Mouse (Mus musculus) neural tube, embryonic 13.5 days (tissue): ENCODE data around the gene Jak1. TPM values are rescaled to one million over a fixed set of nuclear protein-coding genes. Genes with fewer than 3 reads are reported as not detected.

ENCODE experiments used
- ATAC-seq: fragments of 200-750 bp; cut with Nextera tagmentation; 2 replicates; pipeline ENCODE4 v1.8.0; 2017; ENCODE audit warnings: low read depth, mild to moderate bottlenecking, moderate TSS enrichment, moderate library complexity
- H3K27ac ChIP-seq: fragments of 300-500 bp; sonication (generic); replicated peaks from 2 replicates; pipeline ENCODE4 v1.5.1; 2015; ENCODE audit warnings: moderate library complexity, mild to moderate bottlenecking, inconsistent platforms
- H3K27me3 ChIP-seq: fragments of 300-500 bp; sonication (generic); 2 replicates; pipeline ENCODE4 v1.6.1; 2015; ENCODE audit warnings: mild to moderate bottlenecking, inconsistent platforms
- H3K36me3 ChIP-seq: fragments of 300-500 bp; sonication (generic); 2 replicates; pipeline ENCODE4 v1.6.1; 2015; ENCODE audit warnings: mild to moderate bottlenecking, inconsistent platforms
- H3K4me1 ChIP-seq: fragments of 300-500 bp; sonication (generic); replicated peaks from 2 replicates; pipeline ENCODE4 v1.6.1; 2015; ENCODE audit warnings: inconsistent platforms
- H3K4me2 ChIP-seq: fragments of 300-500 bp; sonication (generic); 2 replicates; pipeline ENCODE4 v1.6.1; 2015; ENCODE audit warnings: inconsistent platforms, mild to moderate bottlenecking, moderate library complexity
- H3K4me3 ChIP-seq: fragments of 300-500 bp; sonication (generic); 2 replicates; pipeline ENCODE4 v1.5.1; 2015; ENCODE audit warnings: mild to moderate bottlenecking, inconsistent platforms
- H3K9ac ChIP-seq: fragments of 300-500 bp; sonication (generic); 2 replicates; pipeline ENCODE4 v1.6.1; 2015; ENCODE audit warnings: moderate library complexity, mild to moderate bottlenecking, inconsistent platforms
- H3K9me3 ChIP-seq: fragments of 300-500 bp; sonication (generic); 2 replicates; pipeline ENCODE4 v1.6.1; 2016; ENCODE audit warnings: inconsistent platforms
- WGBS: fragments of 180-500 bp; shearing (Covaris S2); methylation state at CpG from one replicate; pipeline ENCODE4 v1.1.7; 2015; 5-methylcytosine and 5-hydroxymethylcytosine counted together
- polyA plus RNA-seq: library from polyadenylated mRNA; unstranded; fragments of >200 nt; fragmentation: Nextera tagmentation; extraction: Ambion mirVana; gene quantifications from 2 replicates; pipeline ENCODE4 v1.2.1, GENCODE M21; 2015

Gene Jak1
- polyA plus RNA-seq, 1 experiment from 2014 or later = 68.7 TPM

DNA sequence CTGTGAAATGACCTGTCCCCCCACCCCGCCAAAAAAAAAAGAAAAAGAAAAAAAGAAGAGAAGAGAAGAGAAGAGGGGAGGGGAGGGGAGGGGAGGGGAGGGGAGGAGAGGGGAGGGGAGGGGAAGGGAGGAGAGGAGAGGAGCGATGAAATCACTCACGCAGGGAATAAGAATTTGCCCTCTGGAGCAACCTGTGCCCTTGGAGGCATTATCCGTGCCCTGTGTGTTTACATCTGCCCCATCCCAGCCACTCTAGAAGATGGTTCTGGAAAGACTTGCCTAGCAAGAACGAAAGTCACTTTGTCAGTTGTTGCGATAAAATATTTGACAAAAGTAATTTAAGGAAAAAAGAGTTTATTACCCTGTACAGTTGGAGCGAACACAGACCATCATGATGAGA lies 441 bp upstream of the Jak1 start:
- Histone ChIP-seq H3K9me3 (no peaks in the 10 kb centered on the region), H3K4me3 (peak overlapping the region; percentile 93), H3K27me3 (peaks cover 6% of the 10 kb centered on the region; the same call in 1 of the 2 replicates), H3K27ac (no peak overlapping the region), H3K4me1 (peaks cover 9% of the 10 kb centered on the region), H3K4me2 (peak overlapping the region; percentile 72), H3K36me3 (no peaks in the 10 kb centered on the region), H3K9ac (no peak overlapping the region)
- no peak for ATAC-seq
- 27% methylated on average over 7 of the region's 7 CpGs for WGBS

- Histone ChIP-seq H3K9me3 (no peaks in the 10 kb centered on the region), H3K4me3 (peak overlapping the region; percentile 93), H3K4me1 (peaks cover 9% of the 10 kb centered on the region), H3K27me3 (peaks cover 6% of the 10 kb centered on the region; the same call in 1 of the 2 replicates), H3K9ac (peak overlapping the region; percentile 93), H3K36me3 (no peaks in the 10 kb centered on the region), H3K27ac (peak overlapping the region; percentile 79; the same call in 1 of the 2 replicates), H3K4me2 (peak overlapping the region; percentile 72)
- 7% methylated on average over 26 of the region's 26 CpGs for WGBS
- peak; percentile 66 for ATAC-seq
Observed at GRCm38 (mm10) chr4:101263968-101264740, 928 bp downstream of the Jak1 start.

DNA sequence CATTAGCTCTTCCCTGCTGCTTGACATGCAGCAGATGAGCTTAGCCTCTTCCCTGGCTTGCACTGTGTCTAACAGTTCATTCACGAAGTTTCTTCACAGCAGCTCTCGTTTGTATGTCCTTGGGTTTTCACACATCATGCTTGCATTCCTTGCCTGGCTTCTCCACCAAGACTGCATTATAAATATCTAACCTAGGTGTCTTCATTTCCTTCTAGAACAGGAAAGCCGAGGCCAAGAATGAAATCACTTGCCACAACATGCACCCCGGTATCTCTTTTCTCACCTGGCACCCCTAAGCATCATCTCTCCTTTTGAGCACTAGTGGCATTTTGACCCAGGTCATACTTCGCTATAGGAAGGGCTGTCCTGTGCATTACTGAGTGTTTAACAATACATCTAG lies 3.5 kb downstream of the Jak1 start:
- Histone ChIP-seq H3K9ac (no peak overlapping the region), H3K4me2 (no peak overlapping the region), H3K9me3 (no peaks in the 10 kb centered on the region), H3K36me3 (no peaks in the 10 kb centered on the region), H3K27me3 (peaks cover 6% of the 10 kb centered on the region; the same call in 1 of the 2 replicates), H3K4me3 (no peak overlapping the region), H3K27ac (no peak overlapping the region), H3K4me1 (peaks cover 9% of the 10 kb centered on the region)
- 81% methylated on average over 5 of the region's 5 CpGs for WGBS
- no peak for ATAC-seq

DNA sequence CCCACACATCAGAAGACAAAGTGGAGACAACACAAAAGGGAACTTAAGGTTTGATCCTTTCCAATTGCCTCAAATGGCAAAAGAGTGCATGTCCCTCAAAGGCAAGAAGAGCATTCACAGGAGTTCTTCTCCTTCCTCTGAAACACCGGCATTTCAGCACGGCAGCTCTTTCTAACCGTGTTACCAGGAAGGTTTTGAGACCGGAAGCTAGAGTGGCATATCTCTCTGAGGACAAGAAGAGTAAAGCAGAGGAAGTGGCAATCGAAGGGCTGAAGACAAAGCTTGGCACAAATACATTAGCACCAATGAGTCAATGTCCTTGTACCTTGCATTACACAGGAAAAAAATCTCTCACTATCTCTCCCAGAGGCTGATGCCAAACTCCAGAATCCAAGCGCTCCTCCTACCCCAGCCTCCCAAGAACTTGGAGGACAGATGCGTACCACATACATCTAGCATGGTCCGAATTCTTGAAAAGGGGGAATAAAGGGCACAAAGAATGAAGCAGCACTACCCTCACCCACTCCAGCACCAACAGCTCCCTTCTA lies 4.3 kb downstream of the Jak1 start:
- no peak overlapping the region for H3K4me2 ChIP-seq
- no peaks in the 10 kb centered on the region for H3K9me3 ChIP-seq
- 91% methylated on average over 8 of the region's 8 CpGs for WGBS
- H3K4me1 ChIP-seq = peaks cover 9% of the 10 kb centered on the region
- no peak for ATAC-seq
- no peak overlapping the region for H3K9ac ChIP-seq
- H3K27ac ChIP-seq = no peak overlapping the region
- no peaks in the 10 kb centered on the region for H3K36me3 ChIP-seq
- H3K4me3 ChIP-seq = no peak overlapping the region
- peaks cover 6% of the 10 kb centered on the region; the same call in 1 of the 2 replicates for H3K27me3 ChIP-seq

DNA sequence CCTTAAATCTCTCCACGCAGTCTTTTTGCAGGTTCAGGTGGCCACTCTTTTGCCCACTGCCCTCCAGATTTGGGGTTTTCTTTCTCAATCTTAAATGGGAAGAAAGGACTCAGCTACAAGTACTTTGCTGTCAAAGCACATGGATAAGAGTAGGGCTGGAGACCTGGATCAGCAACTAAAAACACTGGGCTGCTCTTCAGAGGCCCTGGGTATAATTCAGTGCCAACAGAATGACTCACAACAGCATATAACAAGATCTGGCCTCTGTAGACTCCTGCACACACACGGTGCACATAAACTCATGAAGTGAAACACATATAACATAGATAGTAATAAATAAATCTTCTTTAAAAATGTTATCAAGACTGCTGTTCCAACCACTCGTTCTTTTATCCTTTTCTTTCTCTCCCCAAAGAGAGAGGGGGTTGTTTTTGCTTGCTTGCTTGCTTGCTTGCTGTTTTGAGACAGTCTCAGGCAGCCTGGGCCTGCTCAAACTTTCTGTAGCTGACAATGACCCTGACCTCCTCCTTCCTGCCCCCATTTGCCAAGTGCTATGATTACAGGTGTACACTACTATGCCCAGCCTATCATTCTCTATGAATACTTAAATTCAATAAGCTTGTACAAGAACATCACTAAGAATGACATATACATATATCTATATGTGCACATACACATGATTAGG lies 8.4 kb downstream of the Jak1 start:
- no peaks in the 10 kb centered on the region for H3K4me1 ChIP-seq
- H3K27ac ChIP-seq = no peak overlapping the region
- H3K4me3 ChIP-seq = no peak overlapping the region
- no peak overlapping the region for H3K9ac ChIP-seq
- 84% methylated on average over 3 of the region's 3 CpGs for WGBS
- ATAC-seq = no peak
- H3K36me3 ChIP-seq = no peaks in the 10 kb centered on the region
- H3K4me2 ChIP-seq = no peak overlapping the region
- H3K27me3 ChIP-seq = no peaks in the 10 kb centered on the region
- H3K9me3 ChIP-seq = no peaks in the 10 kb centered on the region

DNA sequence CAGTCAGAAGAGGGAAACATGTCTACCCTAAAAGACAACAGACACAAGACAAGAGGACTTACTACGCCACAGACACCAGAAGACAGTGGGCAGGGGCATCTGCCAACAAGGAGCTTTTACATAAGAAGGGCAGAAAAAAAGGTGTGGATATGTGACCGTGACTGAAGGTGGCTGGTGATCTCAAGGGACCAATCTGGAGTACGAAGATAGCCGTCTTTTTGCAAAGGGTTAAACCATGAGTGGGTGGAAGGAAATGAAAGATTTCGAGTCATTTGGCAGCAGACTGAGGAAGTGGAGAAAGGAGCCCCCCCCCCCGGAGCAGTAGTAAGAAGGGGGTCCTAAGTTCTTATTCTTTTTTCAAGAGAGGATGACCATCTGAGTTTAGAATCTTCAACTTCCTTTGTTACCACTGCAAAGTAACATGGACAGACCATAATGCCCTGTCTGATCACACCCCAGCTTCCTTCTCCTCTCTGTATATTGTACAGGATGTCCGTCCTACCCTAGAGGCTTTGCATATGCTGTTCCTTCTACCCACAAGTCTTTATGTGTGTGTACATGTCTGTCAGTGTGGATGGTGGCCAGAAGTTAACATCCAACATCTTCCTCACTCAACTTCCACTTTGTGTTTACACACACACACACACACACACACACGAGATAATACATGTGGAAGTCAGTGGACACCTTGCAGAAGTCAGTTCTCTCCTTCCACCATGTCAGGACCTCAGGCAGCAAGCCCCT lies 10.3 kb downstream of the Jak1 start:
- Histone ChIP-seq H3K27me3 (no peaks in the 10 kb centered on the region), H3K27ac (no peak overlapping the region), H3K9ac (no peak overlapping the region), H3K9me3 (no peaks in the 10 kb centered on the region), H3K36me3 (no peaks in the 10 kb centered on the region), H3K4me1 (no peaks in the 10 kb centered on the region), H3K4me3 (no peak overlapping the region), H3K4me2 (no peak overlapping the region)
- WGBS = 79% methylated on average over 8 of the region's 8 CpGs
- ATAC-seq = no peak

GRCm38 (mm10) chr4:101254015-101254414 lies 11.1 kb downstream of the Jak1 start:
- Histone ChIP-seq H3K36me3 (no peaks in the 10 kb centered on the region), H3K27ac (no peak overlapping the region), H3K27me3 (no peaks in the 10 kb centered on the region), H3K4me3 (no peak overlapping the region), H3K4me2 (no peak overlapping the region), H3K9me3 (no peaks in the 10 kb centered on the region), H3K9ac (no peak overlapping the region), H3K4me1 (no peaks in the 10 kb centered on the region)
- no peak for ATAC-seq
- 91% methylated on average over 7 of the region's 7 CpGs for WGBS

GRCm38 (mm10) chr4:101252781-101253622 lies 12.1 kb downstream of the Jak1 start:
- ATAC-seq = no peak
- Histone ChIP-seq H3K27me3 (no peaks in the 10 kb centered on the region), H3K4me3 (no peak overlapping the region), H3K36me3 (no peaks in the 10 kb centered on the region), H3K4me1 (peaks cover 1% of the 10 kb centered on the region; the same call in 1 of the 2 replicates), H3K4me2 (no peak overlapping the region), H3K27ac (no peak overlapping the region), H3K9ac (no peak overlapping the region), H3K9me3 (no peaks in the 10 kb centered on the region)
- 73% methylated on average over 13 of the region's 13 CpGs for WGBS

DNA sequence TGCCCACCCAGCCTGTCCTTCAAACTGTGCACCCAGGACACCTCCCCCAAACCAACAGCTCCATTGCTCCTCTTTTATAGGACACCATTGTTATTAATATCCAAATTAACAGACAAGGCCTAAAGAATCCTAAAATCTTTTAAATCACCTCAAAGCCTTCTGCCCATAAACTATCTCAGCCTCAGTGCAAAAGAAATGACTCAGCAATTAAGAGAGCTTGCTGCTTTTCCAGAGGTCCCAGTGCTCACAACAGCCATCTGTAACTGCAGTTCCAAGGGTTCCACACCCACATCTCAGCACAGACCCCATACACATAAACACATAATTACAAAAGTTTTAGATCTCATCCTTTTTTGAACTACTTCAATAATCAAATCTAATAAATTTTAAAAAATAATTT lies 13.1 kb downstream of the Jak1 start:
- Histone ChIP-seq H3K9me3 (no peaks in the 10 kb centered on the region), H3K9ac (no peak overlapping the region), H3K36me3 (no peaks in the 10 kb centered on the region), H3K27me3 (no peaks in the 10 kb centered on the region), H3K27ac (no peak overlapping the region), H3K4me2 (no peak overlapping the region), H3K4me1 (peaks cover 6% of the 10 kb centered on the region), H3K4me3 (no peak overlapping the region)
- no peak for ATAC-seq

DNA sequence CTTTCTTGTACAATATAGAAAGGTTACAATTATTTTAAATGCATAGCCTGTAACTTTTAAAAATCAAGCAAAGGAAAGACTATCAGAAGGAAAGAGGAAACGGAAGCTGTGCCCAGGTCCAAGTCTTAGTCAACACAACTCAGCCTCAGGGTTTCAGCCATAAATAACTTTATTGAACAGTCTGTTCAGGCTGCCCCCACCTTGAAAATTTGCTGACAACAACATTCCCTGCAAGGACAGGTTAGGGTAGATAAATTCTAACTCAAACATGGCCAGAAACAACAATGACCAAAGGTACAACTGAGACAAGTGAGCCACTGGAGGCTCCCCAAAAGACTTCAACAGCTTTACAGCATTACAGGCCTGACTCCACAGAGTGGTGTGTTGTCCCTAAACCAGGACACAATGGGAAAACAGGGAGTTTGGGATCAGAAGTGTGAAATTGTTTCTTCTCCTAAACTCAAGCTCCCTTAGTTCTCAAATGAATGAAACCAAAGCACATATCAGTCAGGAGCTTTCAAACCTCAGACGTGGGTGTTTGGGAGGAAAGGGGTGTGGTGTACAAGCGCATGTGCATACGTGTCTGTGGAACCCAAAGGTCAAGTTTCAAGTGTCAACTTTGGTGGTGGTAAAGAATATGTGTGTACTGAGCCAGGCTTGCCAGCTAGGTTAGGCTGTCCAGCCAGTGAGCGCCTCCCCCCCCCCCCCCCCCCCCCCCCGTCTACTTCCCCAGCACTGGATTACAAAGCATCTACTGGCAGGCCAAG lies 14.9 kb downstream of the Jak1 start:
- peaks cover 6% of the 10 kb centered on the region for H3K4me1 ChIP-seq
- no peak overlapping the region for H3K4me2 ChIP-seq
- H3K9me3 ChIP-seq = no peaks in the 10 kb centered on the region
- no peak for ATAC-seq
- H3K27ac ChIP-seq = no peak overlapping the region
- no peaks in the 10 kb centered on the region for H3K27me3 ChIP-seq
- H3K4me3 ChIP-seq = no peak overlapping the region
- WGBS = 78% methylated on average over 5 of the region's 6 CpGs
- no peak overlapping the region for H3K9ac ChIP-seq
- H3K36me3 ChIP-seq = no peaks in the 10 kb centered on the region

GRCm38 (mm10) chr4:101247355-101247754 lies 17.7 kb downstream of the Jak1 start:
- Histone ChIP-seq H3K36me3 (no peaks in the 10 kb centered on the region), H3K9ac (no peak overlapping the region), H3K27me3 (no peaks in the 10 kb centered on the region), H3K27ac (no peak overlapping the region), H3K4me2 (no peak overlapping the region), H3K4me3 (no peak overlapping the region), H3K4me1 (peaks cover 6% of the 10 kb centered on the region), H3K9me3 (no peaks in the 10 kb centered on the region)
- no peak for ATAC-seq
- 67% methylated on average over 2 of the region's 2 CpGs for WGBS
